Mouse (Mus musculus) frontal cortex, adult 2 months (tissue): ENCODE results near the gene Gm8122. TPM values are rescaled to one million over a fixed set of nuclear protein-coding genes. Genes with fewer than 3 reads are reported as not detected.
"Not testable (repeated sequence)": the region's sequence is repeated elsewhere in the genome, so short reads cannot be mapped to it uniquely, and the experiment has no call there.

Experiments used
- DNase-seq, 2 experiments: peaks; one replicate each; pipeline ENCODE4 v3.0.0; 2022; ENCODE audit warnings: low spot score in 1 of 2; ENCODE audit errors: extremely low spot score in 1 of 2
- polyA plus RNA-seq: library from polyadenylated mRNA; depleted of rRNA; stranded (reverse); fragments of >200 nt; gene quantifications from 2 replicates; pipeline ENCODE4 v1.2.3, GENCODE M21; 2012; rRNA removed

Gene Gm8122
- polyA plus RNA-seq = not detected in 2 replicates

GRCm38 (mm10) chr14:43235204-43235603, at the start of gene Gm8122:
Gene Gm8122 (minus strand): TSS chr14:43235304.
- DNase-seq = not testable (repeated sequence)

GRCm38 (mm10) chr14:43278681-43279080, 43.6 kb upstream of the Gm8122 start:
- DNase-seq = peak; percentile 83

GRCm38 (mm10) chr14:43278146-43278545, 43.0 kb upstream of the Gm8122 start:
- not testable (repeated sequence) for DNase-seq

GRCm38 (mm10) chr14:43277468-43277867, 42.4 kb upstream of the Gm8122 start:
- not testable (repeated sequence) for DNase-seq

GRCm38 (mm10) chr14:43275752-43276151, 40.6 kb upstream of the Gm8122 start:
- DNase-seq = not testable (repeated sequence)

GRCm38 (mm10) chr14:43274986-43275511, 39.9 kb upstream of the Gm8122 start, which contains the start of gene Gm9732:
Gene Gm9732 (plus strand): TSS chr14:43275036.
- DNase-seq = not testable (repeated sequence)

- DNase-seq = not testable (repeated sequence)
Observed at GRCm38 (mm10) chr14:43273161-43273560, 38.1 kb upstream of the Gm8122 start.

GRCm38 (mm10) chr14:43269211-43269610, 34.1 kb upstream of the Gm8122 start:
- not testable (repeated sequence) for DNase-seq

DNA sequence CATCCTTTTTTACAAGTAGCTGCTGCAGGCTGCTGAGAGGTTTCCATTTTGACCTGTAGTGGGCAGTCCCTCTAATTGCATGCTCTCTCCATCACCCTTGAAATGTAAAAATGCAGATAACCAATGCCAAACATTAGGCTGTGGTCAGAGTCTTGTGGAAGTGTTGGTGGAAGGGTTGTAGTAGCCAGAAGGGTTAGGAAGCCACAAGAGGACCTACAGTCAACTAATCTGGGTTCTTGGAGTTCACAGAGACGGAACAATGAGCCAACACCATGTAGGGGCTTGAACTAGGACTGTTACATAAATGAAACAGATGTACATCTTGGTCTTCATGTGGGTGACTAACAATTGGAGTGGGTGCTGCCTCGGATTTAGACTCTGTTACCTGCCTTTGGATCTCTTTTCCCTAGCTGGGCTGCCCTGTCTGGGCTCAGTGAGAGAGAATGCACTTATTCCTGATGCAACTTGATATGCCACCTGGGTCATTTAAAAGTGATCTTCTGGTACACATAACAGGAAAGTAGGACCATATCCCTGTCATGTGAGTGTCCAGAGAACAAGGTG, 33.5 kb upstream of the Gm8122 start:
- DNase-seq = not testable (repeated sequence)

DNA sequence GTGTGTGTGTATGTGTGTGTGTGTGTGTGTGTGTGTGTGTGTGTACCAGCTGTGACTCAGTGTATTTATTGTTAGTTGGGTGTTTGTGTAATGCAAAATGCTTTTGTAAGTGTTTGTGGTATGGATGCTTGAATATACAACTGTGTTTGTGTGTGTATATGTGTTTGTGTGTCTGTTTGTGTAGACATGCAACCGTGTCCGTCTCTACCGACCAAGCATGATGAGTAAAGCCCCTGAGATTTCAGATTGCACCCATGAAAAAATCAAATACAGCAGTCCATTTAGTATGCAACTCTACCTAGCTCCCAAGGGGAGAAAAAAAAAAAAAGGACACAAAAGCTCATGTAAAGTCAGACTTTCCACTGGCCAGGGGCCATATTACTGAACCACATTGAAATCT, 28.3 kb upstream of the Gm8122 start:
- not testable (repeated sequence) for DNase-seq

DNA sequence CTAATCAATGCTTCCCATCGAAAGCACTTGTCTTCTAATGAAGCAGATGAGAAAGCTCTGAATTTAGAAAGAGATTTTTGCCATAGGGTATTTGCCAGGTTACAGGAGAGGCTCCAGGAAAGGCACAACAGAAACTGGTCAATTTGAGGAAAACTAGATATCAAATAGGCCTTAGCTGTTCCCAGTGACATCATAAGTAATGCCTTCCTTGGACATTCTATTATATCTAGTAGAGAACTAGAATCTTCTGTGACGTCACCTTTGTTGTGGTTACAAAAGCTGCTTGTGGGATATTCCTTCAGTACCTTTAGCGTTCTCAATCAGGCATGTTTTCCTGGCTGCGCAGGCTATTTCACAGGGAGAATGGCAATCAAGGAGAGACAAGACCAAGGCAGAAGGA, 23.2 kb upstream of the Gm8122 start, which contains the start of gene Gm8126:
TSS of gene Gm8126 (plus strand) at position 301 of the 400 bp plus-strand sequence.
- not testable (repeated sequence) for DNase-seq

- not testable (repeated sequence) for DNase-seq
Observed at GRCm38 (mm10) chr14:43256511-43256910, 21.4 kb upstream of the Gm8122 start.

GRCm38 (mm10) chr14:43250549-43251253, 15.6 kb upstream of the Gm8122 start:
- not testable (repeated sequence) for DNase-seq

DNA sequence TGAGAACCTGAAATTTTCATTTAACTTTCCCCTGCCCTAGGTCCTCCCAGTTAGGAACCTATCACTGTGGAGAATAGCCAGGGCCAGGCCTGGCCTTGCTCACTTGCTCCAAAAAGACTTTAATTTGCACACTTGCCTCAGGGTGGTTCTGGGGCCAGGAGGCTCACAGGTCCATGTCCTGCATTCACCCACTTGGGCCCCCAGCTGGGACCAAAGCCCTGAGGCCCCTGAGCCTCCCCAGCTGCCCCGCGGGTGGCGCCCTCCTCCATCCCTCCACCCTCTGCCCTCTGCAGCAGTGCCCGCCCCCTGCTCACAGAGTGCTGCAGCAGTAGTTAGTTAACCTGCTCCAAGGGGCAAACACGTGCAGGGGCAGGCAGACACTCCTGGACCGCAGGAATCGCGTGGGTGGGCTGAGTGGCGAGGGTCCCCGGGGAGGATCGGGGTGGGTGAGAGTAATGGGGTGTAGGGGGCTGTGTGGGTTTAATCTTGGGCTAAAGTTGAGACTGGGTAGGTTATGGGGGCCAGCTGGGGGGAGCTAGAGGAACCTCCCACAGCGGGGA, 14.6 kb upstream of the Gm8122 start:
- DNase-seq = not testable (repeated sequence)

GRCm38 (mm10) chr14:43237769-43238168, 2.7 kb upstream of the Gm8122 start:
- DNase-seq = not testable (repeated sequence)

Other genes starting within 250 kb of the Gm8122 start
- not detected in 2 replicates for gene Gm8082, start 241.7 kb downstream of the Gm8122 start, polyA plus RNA-seq
- gene Gm10376, start 219.7 kb downstream of the Gm8122 start, polyA plus RNA-seq = not detected in 2 replicates
- 0.06 and 0.21 TPM in 2 replicates for gene Gm8094, start 158.7 kb downstream of the Gm8122 start, polyA plus RNA-seq
- 0.27 and 0.32 TPM in 2 replicates for gene Gm8104, start 134.7 kb downstream of the Gm8122 start, polyA plus RNA-seq
- 0.13 and 0.28 TPM in 2 replicates for gene Gm7233, start 55.4 kb downstream of the Gm8122 start, polyA plus RNA-seq
- 0.04 TPM in 1 of 2 replicates, not detected in the other for gene Gm8126, start 23.3 kb upstream of the Gm8122 start, polyA plus RNA-seq
- gene Gm9732, start 39.7 kb upstream of the Gm8122 start, polyA plus RNA-seq = 0.06 TPM in 1 of 2 replicates, not detected in the other
- gene Gm8127, start 58.5 kb upstream of the Gm8122 start, polyA plus RNA-seq = not detected in 2 replicates
- gene 1700001F09Rik, start 112.5 kb upstream of the Gm8122 start, polyA plus RNA-seq = not detected in 2 replicates
- gene Gm8138, start 181.0 kb upstream of the Gm8122 start, polyA plus RNA-seq = not detected in 2 replicates